Mouse (Mus musculus) hindbrain, embryonic 12.5 days (tissue): ENCODE results near the gene Gm2174. TPM values are rescaled to one million over a fixed set of nuclear protein-coding genes. Genes with fewer than 3 reads are reported as not detected.
A peak's percentile ranks its signal among the peaks of the same experiment; 100 is the strongest.

Experiments
- ATAC-seq: fragments of 200-750 bp; cut with Nextera tagmentation; 2 replicates; pipeline ENCODE4 v1.8.0; 2017; ENCODE audit warnings: moderate TSS enrichment; ENCODE audit not compliant: low FRiP score
- H3K27ac ChIP-seq: fragments of 300-500 bp; sonication (generic); 2 replicates; pipeline ENCODE4 v1.5.1; 2016; ENCODE audit warnings: mild to moderate bottlenecking
- H3K27me3 ChIP-seq: fragments of 300-500 bp; sonication (generic); 2 replicates; pipeline ENCODE4 v1.6.1; 2016; ENCODE audit warnings: mild to moderate bottlenecking
- H3K36me3 ChIP-seq: fragments of 300-500 bp; sonication (generic); 2 replicates; pipeline ENCODE4 v1.6.1; 2016; ENCODE audit warnings: mild to moderate bottlenecking
- H3K4me1 ChIP-seq: fragments of 300-500 bp; sonication (generic); 2 replicates; pipeline ENCODE4 v1.6.1; 2016
- H3K4me2 ChIP-seq: fragments of 300-500 bp; sonication (generic); replicated peaks from 2 replicates; pipeline ENCODE4 v1.6.1; 2016; ENCODE audit warnings: mild to moderate bottlenecking
- H3K4me3 ChIP-seq: fragments of 300-500 bp; sonication (generic); 2 replicates; pipeline ENCODE4 v1.5.1; 2016; ENCODE audit warnings: mild to moderate bottlenecking
- H3K9ac ChIP-seq: fragments of 300-500 bp; sonication (generic); 2 replicates; pipeline ENCODE4 v1.6.1; 2016; ENCODE audit warnings: mild to moderate bottlenecking, moderate library complexity
- H3K9me3 ChIP-seq: fragments of 300-500 bp; sonication (generic); replicated peaks from 2 replicates; pipeline ENCODE4 v1.6.1; 2016; ENCODE audit warnings: mild to moderate bottlenecking
- WGBS: fragments of 180-500 bp; shearing (Covaris S2); methylation state at CpG from one replicate; pipeline ENCODE4 v1.1.7; 2016; 5-methylcytosine and 5-hydroxymethylcytosine counted together
- polyA plus RNA-seq: library from polyadenylated mRNA; unstranded; fragments of >200 nt; fragmentation: Nextera tagmentation; extraction: Ambion mirVana; gene quantifications from 2 replicates; pipeline ENCODE4 v1.2.1, GENCODE M21; 2016

The Gm2174 gene
- polyA plus RNA-seq, 1 experiment from 2014 or later: not detected

DNA sequence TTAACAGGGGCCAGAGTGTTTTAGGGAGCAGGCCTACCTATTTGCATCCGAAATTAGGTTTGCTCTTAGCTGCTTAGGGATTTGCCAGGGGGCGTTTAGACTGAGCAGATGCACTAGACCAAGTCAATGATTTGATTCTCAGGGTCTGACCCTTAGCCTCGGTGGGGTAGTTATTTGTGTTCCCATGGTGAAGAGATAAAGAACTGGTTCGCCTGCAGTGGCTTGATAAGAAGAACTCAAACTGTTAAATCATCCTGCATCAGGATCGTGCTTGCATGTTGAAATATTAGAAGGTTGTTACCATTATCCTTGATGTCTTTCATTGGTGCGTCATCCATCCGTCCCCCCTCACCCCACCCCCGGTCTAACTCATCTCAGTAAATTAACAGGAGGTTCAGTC, 8.6 kb downstream of the Gm2174 start:
- H3K9me3 ChIP-seq: no peaks in the 10 kb centered on the region
- no peaks in the 10 kb centered on the region for H3K36me3 ChIP-seq
- H3K4me2 ChIP-seq: peak overlapping the region; percentile 54
- 24% methylated on average over 8 of the region's 8 CpGs for WGBS
- peak; percentile 41 for ATAC-seq
- peak overlapping the region; percentile 46; the same call in 1 of the 2 replicates for H3K9ac ChIP-seq
- peak overlapping the region; percentile 96 for H3K27ac ChIP-seq
- no peaks in the 10 kb centered on the region for H3K27me3 ChIP-seq
- H3K4me3 ChIP-seq: peak overlapping the region; percentile 58
- H3K4me1 ChIP-seq: no peaks in the 10 kb centered on the region

DNA sequence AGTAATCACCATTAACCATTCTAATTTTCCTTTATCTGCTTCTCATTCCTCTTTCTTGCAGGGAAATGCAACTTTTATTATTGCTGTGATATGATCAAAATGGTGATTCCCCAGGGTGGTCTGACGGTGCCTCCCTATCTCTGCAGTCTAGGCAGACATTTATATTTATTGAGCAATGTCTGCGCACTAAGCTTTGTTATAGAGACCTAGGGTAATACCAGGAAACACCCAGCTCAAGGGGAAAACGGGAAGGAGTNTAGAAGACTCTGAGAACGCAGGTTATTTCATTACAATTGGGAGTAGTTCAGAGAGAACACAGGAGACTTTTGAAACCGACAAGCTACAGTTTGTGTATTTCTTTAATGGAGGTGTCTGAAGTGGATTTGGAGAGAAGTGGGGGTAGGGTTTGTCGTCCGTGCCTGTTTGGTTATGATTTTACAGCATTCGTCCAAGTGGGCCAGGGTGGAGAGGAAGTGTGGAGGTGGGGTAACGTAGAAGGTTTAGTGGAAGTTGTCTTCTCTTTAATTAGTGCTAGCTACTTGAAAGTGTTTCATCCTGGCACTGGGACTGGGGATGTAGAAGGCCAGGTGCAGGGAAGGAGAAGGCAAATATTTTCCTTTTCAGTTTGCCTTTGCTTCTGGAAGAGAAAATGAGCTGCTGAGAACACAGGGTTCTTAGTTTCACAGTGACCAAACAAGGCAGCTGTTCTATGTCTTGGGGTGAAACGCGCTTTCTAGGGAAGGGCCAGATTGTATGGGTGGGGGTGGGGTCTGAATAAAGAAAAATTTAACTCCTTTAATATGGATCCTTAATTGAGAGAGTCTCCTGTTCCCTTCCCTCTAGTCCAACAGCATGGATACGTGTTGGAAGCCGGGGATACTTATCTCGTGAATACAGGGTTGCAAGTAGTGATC, 14.5 kb downstream of the Gm2174 start:
- H3K27me3 ChIP-seq: no peaks in the 10 kb centered on the region
- H3K36me3 ChIP-seq: no peaks in the 10 kb centered on the region
- H3K27ac ChIP-seq: no peak overlapping the region
- H3K9me3 ChIP-seq: no peaks in the 10 kb centered on the region
- WGBS: 75% methylated on average over 14 of the region's 14 CpGs
- ATAC-seq: no peak
- H3K4me1 ChIP-seq: no peaks in the 10 kb centered on the region
- H3K4me3 ChIP-seq: no peak overlapping the region
- no peak overlapping the region for H3K4me2 ChIP-seq
- H3K9ac ChIP-seq: no peak overlapping the region

DNA sequence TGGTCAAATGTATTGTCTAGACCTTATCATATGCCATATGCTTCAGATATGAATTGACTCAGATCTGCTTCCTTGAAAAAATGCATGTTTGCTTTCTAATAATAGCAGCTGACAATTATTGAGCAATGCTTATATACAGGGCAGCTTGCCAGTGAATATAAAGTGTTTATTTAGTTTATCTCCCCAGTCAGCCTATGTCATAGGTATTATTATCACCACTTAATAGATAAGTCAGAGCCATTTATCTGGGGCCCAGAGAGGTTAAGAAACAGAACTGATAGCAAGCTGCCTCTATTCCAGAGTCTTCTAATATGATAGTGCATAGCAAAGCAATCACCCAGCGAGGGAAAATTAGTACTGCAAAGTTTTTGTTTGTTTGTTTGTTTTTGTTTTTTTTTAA, 17.1 kb downstream of the Gm2174 start:
- Histone ChIP-seq H3K36me3 (no peaks in the 10 kb centered on the region), H3K9me3 (no peaks in the 10 kb centered on the region), H3K27me3 (no peaks in the 10 kb centered on the region), H3K9ac (no peak overlapping the region), H3K4me2 (no peak overlapping the region), H3K27ac (no peak overlapping the region), H3K4me1 (no peaks in the 10 kb centered on the region), H3K4me3 (no peak overlapping the region)
- no peak for ATAC-seq
- WGBS: 83% methylated on average over 1 of the region's 1 CpGs

DNA sequence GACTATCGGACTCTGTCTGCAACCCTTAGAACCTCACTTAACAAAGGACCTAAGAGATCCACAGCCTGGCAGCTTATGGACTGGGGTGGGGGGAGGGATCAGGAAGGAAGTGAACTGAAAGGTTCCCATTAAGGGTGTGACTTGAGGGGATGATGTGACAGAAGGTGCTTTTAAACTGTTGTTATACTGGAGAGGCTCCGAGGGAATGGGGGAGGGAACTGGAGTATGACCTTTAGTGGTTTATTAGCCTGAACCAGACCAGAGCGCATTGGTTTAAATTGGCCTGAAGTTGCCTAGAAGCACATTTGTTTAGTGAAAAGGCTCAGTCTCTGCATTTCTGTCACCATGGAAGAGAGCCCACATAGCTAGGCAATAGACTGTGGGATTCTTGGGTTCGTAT, 19.9 kb downstream of the Gm2174 start:
- H3K4me3 ChIP-seq: no peak overlapping the region
- H3K27me3 ChIP-seq: no peaks in the 10 kb centered on the region
- H3K9ac ChIP-seq: no peak overlapping the region
- no peaks in the 10 kb centered on the region for H3K9me3 ChIP-seq
- H3K27ac ChIP-seq: no peak overlapping the region
- ATAC-seq: no peak
- WGBS: 65% methylated on average over 4 of the region's 4 CpGs
- H3K4me1 ChIP-seq: no peaks in the 10 kb centered on the region
- no peak overlapping the region for H3K4me2 ChIP-seq
- H3K36me3 ChIP-seq: no peaks in the 10 kb centered on the region

DNA sequence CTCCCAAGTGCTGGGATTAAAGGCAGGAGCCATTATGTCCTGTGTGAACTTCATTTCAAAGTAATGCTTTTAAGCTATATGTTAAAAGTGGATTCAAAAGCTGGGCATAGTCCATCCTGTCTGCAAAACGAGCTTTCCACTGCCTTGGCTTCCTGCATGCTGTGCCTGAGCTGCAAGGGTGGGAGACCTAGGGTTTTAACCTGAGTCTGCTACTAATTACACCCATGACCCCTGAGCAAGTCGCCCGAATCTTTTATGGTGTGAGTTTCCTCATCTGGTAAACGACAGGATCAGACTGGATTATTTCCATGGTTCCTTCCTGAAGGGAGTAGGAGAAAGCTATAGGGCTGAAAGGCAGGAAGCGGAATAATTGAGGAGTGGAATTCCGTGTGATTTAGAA, 20.7 kb downstream of the Gm2174 start:
- ATAC-seq: no peak
- H3K27ac ChIP-seq: no peak overlapping the region
- no peak overlapping the region for H3K4me2 ChIP-seq
- H3K9me3 ChIP-seq: no peaks in the 10 kb centered on the region
- H3K4me3 ChIP-seq: no peak overlapping the region
- no peaks in the 10 kb centered on the region for H3K27me3 ChIP-seq
- no peaks in the 10 kb centered on the region for H3K36me3 ChIP-seq
- H3K4me1 ChIP-seq: no peaks in the 10 kb centered on the region
- 62% methylated on average over 6 of the region's 6 CpGs for WGBS
- no peak overlapping the region for H3K9ac ChIP-seq

DNA sequence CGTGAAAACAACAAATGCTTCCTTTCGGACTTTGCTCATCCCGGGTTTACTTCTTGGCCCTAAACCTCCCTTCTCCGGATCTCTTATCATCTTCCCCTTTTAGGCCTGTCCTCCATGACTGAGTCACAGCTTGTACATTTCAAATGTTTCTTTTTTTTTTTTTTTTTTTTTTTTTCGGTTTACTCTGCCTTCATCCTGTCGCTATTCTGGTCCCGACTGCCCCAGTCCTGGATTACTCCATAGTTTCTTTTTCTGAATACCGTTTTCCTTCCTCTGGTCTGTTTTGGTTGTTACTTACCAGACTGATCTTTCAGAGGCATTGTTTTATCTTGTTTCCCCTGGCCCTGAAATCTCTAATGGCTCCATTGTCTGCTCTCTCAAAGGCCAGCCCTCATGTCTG, 26.3 kb downstream of the Gm2174 start:
- no peaks in the 10 kb centered on the region for H3K9me3 ChIP-seq
- H3K36me3 ChIP-seq: no peaks in the 10 kb centered on the region
- no peak overlapping the region for H3K4me3 ChIP-seq
- no peak overlapping the region for H3K27ac ChIP-seq
- ATAC-seq: no peak
- no peak overlapping the region for H3K9ac ChIP-seq
- H3K4me2 ChIP-seq: no peak overlapping the region
- no peaks in the 10 kb centered on the region for H3K27me3 ChIP-seq
- no peaks in the 10 kb centered on the region for H3K4me1 ChIP-seq
- 71% methylated on average over 8 of the region's 8 CpGs for WGBS

DNA sequence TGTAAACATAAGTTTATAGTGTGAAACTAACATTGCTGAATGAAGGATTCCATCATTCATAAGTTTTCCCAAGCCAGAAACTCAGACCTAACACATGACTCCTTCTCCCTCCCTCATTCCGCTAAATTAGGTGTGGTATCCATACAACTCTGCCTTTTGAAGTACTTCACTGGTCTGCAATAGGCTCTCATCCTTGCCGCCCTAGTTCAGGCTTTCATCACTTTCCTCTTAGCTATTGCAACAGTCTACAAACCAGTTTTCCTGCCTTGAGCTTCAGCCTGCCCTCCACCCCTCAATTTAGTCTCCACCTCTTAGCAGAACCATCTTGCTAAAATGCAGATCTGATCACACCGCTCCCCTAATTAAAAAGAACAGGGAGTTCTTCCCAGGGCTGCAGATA, 29.8 kb downstream of the Gm2174 start:
- H3K4me1 ChIP-seq: no peaks in the 10 kb centered on the region
- 90% methylated on average over 3 of the region's 3 CpGs for WGBS
- ATAC-seq: no peak

DNA sequence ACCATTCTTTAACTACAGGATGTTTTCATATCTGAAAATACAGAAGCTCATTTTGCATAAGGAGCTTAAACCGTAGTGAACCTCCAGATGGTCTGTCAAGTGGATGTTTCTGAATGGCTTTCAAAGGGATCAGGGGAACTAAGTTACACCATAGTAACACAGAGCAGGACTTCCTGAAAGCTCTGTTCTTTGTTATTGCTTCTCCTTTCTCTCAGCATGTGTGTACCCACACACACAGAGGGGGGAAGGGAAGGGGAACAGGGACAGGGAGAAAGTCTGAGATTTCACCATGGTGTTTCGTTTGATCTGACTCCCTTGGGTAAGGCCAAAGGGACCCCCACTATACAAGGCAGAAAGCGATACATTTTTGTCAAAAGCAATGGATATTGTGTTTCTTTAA, 34.1 kb downstream of the Gm2174 start:
- no peaks in the 10 kb centered on the region for H3K4me1 ChIP-seq
- H3K4me2 ChIP-seq: no peak overlapping the region
- H3K9ac ChIP-seq: no peak overlapping the region
- no peak overlapping the region for H3K27ac ChIP-seq
- no peak for ATAC-seq
- H3K9me3 ChIP-seq: no peaks in the 10 kb centered on the region
- WGBS: 65% methylated on average over 3 of the region's 3 CpGs
- no peak overlapping the region for H3K4me3 ChIP-seq
- H3K36me3 ChIP-seq: 0 out of 2 replicates have a peak, but pooled peaks cover 6% of the 10 kb centered on the region
- H3K27me3 ChIP-seq: no peaks in the 10 kb centered on the region

More for the DNA sequence above, 29.8 kb downstream of the Gm2174 start:
- Histone ChIP-seq H3K36me3 (0 out of 2 replicates have a peak, but pooled peaks cover 6% of the 10 kb centered on the region), H3K9ac (no peak overlapping the region), H3K27me3 (no peaks in the 10 kb centered on the region), H3K27ac (no peak overlapping the region), H3K9me3 (no peaks in the 10 kb centered on the region), H3K4me2 (no peak overlapping the region), H3K4me3 (no peak overlapping the region)

DNA sequence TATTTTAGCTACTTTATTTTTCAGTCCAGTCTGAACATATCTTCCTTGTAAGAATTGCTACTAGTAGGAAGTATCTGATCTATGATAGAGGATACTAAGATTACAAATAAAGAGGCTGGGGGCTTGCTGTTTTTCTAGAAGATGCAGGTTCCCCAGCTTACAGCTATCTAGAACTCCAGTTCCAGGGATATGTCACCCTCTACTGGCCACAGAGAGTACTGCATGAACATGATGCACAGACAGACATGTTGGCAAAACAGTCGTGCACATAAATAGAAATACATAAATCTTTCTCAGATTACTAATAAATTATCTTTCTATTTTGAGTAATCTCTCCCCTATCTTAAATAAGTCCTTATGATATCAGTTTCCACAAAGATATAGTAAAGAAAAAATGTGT, 42.0 kb downstream of the Gm2174 start:
- Histone ChIP-seq H3K9ac (no peak overlapping the region), H3K36me3 (no peaks in the 10 kb centered on the region), H3K27me3 (no peaks in the 10 kb centered on the region), H3K4me2 (no peak overlapping the region), H3K4me3 (no peak overlapping the region), H3K9me3 (no peaks in the 10 kb centered on the region), H3K4me1 (no peaks in the 10 kb centered on the region), H3K27ac (no peak overlapping the region)
- 21% methylated on average over 1 of the region's 1 CpGs for WGBS
- no peak for ATAC-seq

DNA sequence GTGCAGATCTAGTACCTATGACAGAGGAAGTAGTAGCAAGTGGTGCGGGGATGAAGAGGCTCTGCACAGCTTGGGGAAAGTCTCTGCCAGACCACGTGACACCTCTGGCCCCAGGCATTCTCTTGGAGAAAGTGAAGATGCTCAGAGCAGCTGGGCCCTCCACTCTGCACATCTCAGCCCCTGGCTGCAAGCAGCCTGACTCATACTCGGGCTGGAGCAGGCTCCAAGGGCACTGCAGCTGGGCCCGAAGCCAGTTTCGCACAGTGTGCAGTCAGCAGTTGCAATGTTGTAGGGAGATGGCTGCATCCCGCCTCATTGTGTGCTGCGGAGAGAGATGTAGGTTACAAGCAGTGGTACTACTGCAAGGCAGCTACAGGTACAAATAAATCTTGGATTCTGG, 49.5 kb downstream of the Gm2174 start:
- ATAC-seq: no peak
- Histone ChIP-seq H3K4me1 (no peaks in the 10 kb centered on the region), H3K4me3 (no peak overlapping the region), H3K36me3 (0 out of 2 replicates have a peak, but pooled peaks cover 8% of the 10 kb centered on the region), H3K27me3 (no peaks in the 10 kb centered on the region), H3K4me2 (no peak overlapping the region), H3K9ac (no peak overlapping the region), H3K27ac (no peak overlapping the region), H3K9me3 (no peaks in the 10 kb centered on the region)
- WGBS: 82% methylated on average over 7 of the region's 7 CpGs

Other genes with a start within 250 kb of the Gm2174 start
- gene Gm773, start 235.1 kb upstream of the Gm2174 start, polyA plus RNA-seq: not detected in 2 replicates
- gene Zfp449, start 101.6 kb upstream of the Gm2174 start, polyA plus RNA-seq: 5.9 and 8.4 TPM in 2 replicates
- gene Smim10l2a, start 73.4 kb upstream of the Gm2174 start, polyA plus RNA-seq: 8.5 and 9.5 TPM in 2 replicates
- 23.9 and 25.8 TPM in 2 replicates for gene Ints6l, start 6.9 kb downstream of the Gm2174 start, polyA plus RNA-seq
- gene Gm10477, start 76.8 kb downstream of the Gm2174 start, polyA plus RNA-seq: not detected in 2 replicates
- gene Gm648, start 101.6 kb downstream of the Gm2174 start, polyA plus RNA-seq: not detected in 2 replicates
- 49.1 and 50.2 TPM in 2 replicates for gene Mmgt1, start 150.1 kb downstream of the Gm2174 start, polyA plus RNA-seq
- 35.9 and 38.4 TPM in 2 replicates for gene Slc9a6, start 161.8 kb downstream of the Gm2174 start, polyA plus RNA-seq